Mouse (Mus musculus): Measurements from ENCODE around the gene Irf2bpl.

- no peak for TF ChIP-seq POLR2A (IDR thresholded peaks at IDR 0.05; ENCODE audit: insufficient read depth, low read depth, low read length)
- no peak for TF ChIP-seq CTCF (IDR thresholded peaks at IDR 0.05)
Measured at GRCm38 (mm10) chr12:86897769-86898273, 13.2 kb upstream of the Irf2bpl start.
